Mouse (Mus musculus) stomach, embryonic 15.5 days (tissue): Measurements from ENCODE around the gene Chpf. TPM values are rescaled to one million over a fixed set of nuclear protein-coding genes. Genes with fewer than 3 reads are reported as not detected.

Experiments used
- ATAC-seq: fragments of 200-750 bp; cut with Nextera tagmentation; 2 replicates; pipeline ENCODE4 v1.8.0; 2017; ENCODE audit warnings: low read depth, moderate number of reproducible peaks, moderate TSS enrichment; ENCODE audit not compliant: insufficient read depth, low FRiP score
- H3K27ac ChIP-seq: fragments of 300-500 bp; sonication (generic); 2 replicates; pipeline ENCODE4 v1.5.1; 2015; ENCODE audit warnings: mild to moderate bottlenecking, inconsistent platforms
- H3K27me3 ChIP-seq: fragments of 300-500 bp; sonication (generic); replicated peaks from 2 replicates; pipeline ENCODE4 v1.6.1; 2015; ENCODE audit warnings: inconsistent platforms
- H3K36me3 ChIP-seq: fragments of 300-500 bp; sonication (generic); 2 replicates; pipeline ENCODE4 v1.6.1; 2015; ENCODE audit warnings: inconsistent platforms
- H3K4me1 ChIP-seq: fragments of 300-500 bp; sonication (generic); 2 replicates; pipeline ENCODE4 v1.6.1; 2015; ENCODE audit warnings: inconsistent platforms
- H3K4me2 ChIP-seq: fragments of 300-500 bp; sonication (generic); 2 replicates; pipeline ENCODE4 v1.6.1; 2015; ENCODE audit warnings: mild to moderate bottlenecking, inconsistent platforms
- H3K4me3 ChIP-seq: fragments of 300-500 bp; sonication (generic); replicated peaks from 2 replicates; pipeline ENCODE4 v1.5.1; 2015; ENCODE audit warnings: inconsistent platforms
- H3K9ac ChIP-seq: fragments of 300-500 bp; sonication (generic); 2 replicates; pipeline ENCODE4 v1.6.1; 2015; ENCODE audit warnings: inconsistent platforms
- H3K9me3 ChIP-seq: fragments of 300-500 bp; sonication (generic); 2 replicates; pipeline ENCODE4 v1.6.1; 2016; ENCODE audit warnings: inconsistent platforms
- WGBS: fragments of 180-500 bp; shearing (Covaris S2); methylation state at CpG from one replicate; pipeline ENCODE4 v1.1.7; 2015; 5-methylcytosine and 5-hydroxymethylcytosine counted together
- polyA plus RNA-seq: library from polyadenylated mRNA; unstranded; fragments of >200 nt; fragmentation: Nextera tagmentation; extraction: Ambion mirVana; gene quantifications from 2 replicates; pipeline ENCODE4 v1.2.1, GENCODE M21; 2015

Chpf gene
- polyA plus RNA-seq, 1 experiment from 2014 or later = 41.9 TPM

GRCm38 (mm10) chr1:75492579-75493170 lies 13.6 kb upstream of the Chpf start:
- H3K9ac ChIP-seq = no peak overlapping the region
- peaks cover 40% of the 10 kb centered on the region for H3K36me3 ChIP-seq
- no peaks in the 10 kb centered on the region for H3K9me3 ChIP-seq
- no peak overlapping the region for H3K4me2 ChIP-seq
- no peak for ATAC-seq
- H3K4me3 ChIP-seq = no peak overlapping the region
- WGBS = 61% methylated on average over 24 of the region's 24 CpGs
- H3K27ac ChIP-seq = no peak overlapping the region
- peaks cover 2% of the 10 kb centered on the region; the same call in 1 of the 2 replicates for H3K4me1 ChIP-seq
- H3K27me3 ChIP-seq = no peaks in the 10 kb centered on the region

GRCm38 (mm10) chr1:75490785-75491551 lies 11.9 kb upstream of the Chpf start:
- Histone ChIP-seq H3K9ac (no peak overlapping the region), H3K4me3 (no peak overlapping the region), H3K27me3 (peaks cover 13% of the 10 kb centered on the region), H3K36me3 (peaks cover 28% of the 10 kb centered on the region), H3K4me1 (peaks cover 12% of the 10 kb centered on the region), H3K4me2 (no peak overlapping the region), H3K9me3 (no peaks in the 10 kb centered on the region), H3K27ac (no peak overlapping the region)
- ATAC-seq = no peak
- WGBS = 85% methylated on average over 34 of the region's 34 CpGs

GRCm38 (mm10) chr1:75487405-75488161 lies 8.5 kb upstream of the Chpf start:
- WGBS = under 1% methylated on average over 62 of the region's 62 CpGs
- Histone ChIP-seq H3K27me3 (peaks cover 40% of the 10 kb centered on the region), H3K4me1 (peaks cover 12% of the 10 kb centered on the region), H3K27ac (no peak overlapping the region), H3K9me3 (no peaks in the 10 kb centered on the region), H3K9ac (peak overlapping the region; percentile 40; the same call in 1 of the 2 replicates), H3K36me3 (peaks cover 28% of the 10 kb centered on the region), H3K4me3 (peak overlapping the region; percentile 49), H3K4me2 (peak overlapping the region; percentile 95)
- ATAC-seq = peak; percentile 71

GRCm38 (mm10) chr1:75487040-75487404 lies 7.9 kb upstream of the Chpf start:
- Histone ChIP-seq H3K9me3 (no peaks in the 10 kb centered on the region), H3K4me3 (peak overlapping the region; percentile 49), H3K4me2 (peak overlapping the region; percentile 95), H3K27me3 (peaks cover 46% of the 10 kb centered on the region), H3K36me3 (peaks cover 24% of the 10 kb centered on the region), H3K27ac (no peak overlapping the region), H3K4me1 (peaks cover 12% of the 10 kb centered on the region), H3K9ac (no peak overlapping the region)
- ATAC-seq = no peak
- WGBS = 5% methylated on average over 13 of the region's 13 CpGs

- H3K4me2 ChIP-seq = peak overlapping the region; percentile 95; the same call in 1 of the 2 replicates
- peaks cover 49% of the 10 kb centered on the region for H3K27me3 ChIP-seq
- peaks cover 19% of the 10 kb centered on the region for H3K36me3 ChIP-seq
- H3K27ac ChIP-seq = no peak overlapping the region
- peak overlapping the region; percentile 49; the same call in 1 of the 2 replicates for H3K4me3 ChIP-seq
- WGBS = 16% methylated on average over 24 of the region's 24 CpGs
- peaks cover 12% of the 10 kb centered on the region for H3K4me1 ChIP-seq
- ATAC-seq = no peak
- H3K9me3 ChIP-seq = no peaks in the 10 kb centered on the region
- no peak overlapping the region for H3K9ac ChIP-seq
Observed at GRCm38 (mm10) chr1:75486561-75486960, 7.5 kb upstream of the Chpf start.

GRCm38 (mm10) chr1:75480735-75481134 lies 1.6 kb upstream of the Chpf start:
- Histone ChIP-seq H3K4me3 (no peak overlapping the region), H3K9ac (no peak overlapping the region), H3K4me1 (peaks cover 24% of the 10 kb centered on the region), H3K4me2 (no peak overlapping the region), H3K27ac (no peak overlapping the region), H3K36me3 (peaks cover 10% of the 10 kb centered on the region), H3K27me3 (peaks cover 46% of the 10 kb centered on the region), H3K9me3 (no peaks in the 10 kb centered on the region)
- no peak for ATAC-seq
- 81% methylated on average over 7 of the region's 7 CpGs for WGBS

- Histone ChIP-seq H3K4me1 (peaks cover 24% of the 10 kb centered on the region), H3K4me2 (peak overlapping the region; percentile 80), H3K9me3 (no peaks in the 10 kb centered on the region), H3K27ac (no peak overlapping the region), H3K27me3 (peaks cover 41% of the 10 kb centered on the region), H3K9ac (no peak overlapping the region), H3K4me3 (peak overlapping the region; percentile 80), H3K36me3 (peaks cover 16% of the 10 kb centered on the region)
- no peak for ATAC-seq
- WGBS = 25% methylated on average over 13 of the region's 13 CpGs
Observed at GRCm38 (mm10) chr1:75480036-75480435, 929 bp upstream of the Chpf start.

- Histone ChIP-seq H3K4me2 (peak overlapping the region; percentile 80), H3K36me3 (peaks cover 16% of the 10 kb centered on the region), H3K27me3 (peaks cover 37% of the 10 kb centered on the region), H3K4me3 (peak overlapping the region; percentile 80), H3K27ac (no peak overlapping the region), H3K9me3 (no peaks in the 10 kb centered on the region), H3K9ac (no peak overlapping the region), H3K4me1 (peaks cover 24% of the 10 kb centered on the region)
- ATAC-seq = no peak; the same call in 1 of the 2 replicates
- 2% methylated on average over 21 of the region's 24 CpGs for WGBS
Observed at GRCm38 (mm10) chr1:75479635-75479989, 505 bp upstream of the Chpf start.

GRCm38 (mm10) chr1:75478497-75478896 lies 610 bp downstream of the Chpf start:
- ATAC-seq = peak; percentile 0; the same call in 1 of the 2 replicates
- Histone ChIP-seq H3K4me1 (peaks cover 24% of the 10 kb centered on the region), H3K4me2 (peak overlapping the region; percentile 80), H3K9me3 (no peaks in the 10 kb centered on the region), H3K27me3 (peaks cover 30% of the 10 kb centered on the region), H3K27ac (peak overlapping the region; percentile 76), H3K9ac (peak overlapping the region; percentile 53), H3K4me3 (peak overlapping the region; percentile 80), H3K36me3 (peaks cover 16% of the 10 kb centered on the region)
- WGBS = under 1% methylated on average over 20 of the region's 25 CpGs

- WGBS = 45% methylated on average over 3 of the region's 3 CpGs
- Histone ChIP-seq H3K36me3 (peaks cover 16% of the 10 kb centered on the region), H3K4me1 (peaks cover 24% of the 10 kb centered on the region), H3K9ac (no peak overlapping the region), H3K9me3 (no peaks in the 10 kb centered on the region), H3K27me3 (peaks cover 24% of the 10 kb centered on the region), H3K4me2 (peak overlapping the region; percentile 80), H3K27ac (no peak overlapping the region), H3K4me3 (peak overlapping the region; percentile 80)
- ATAC-seq = no peak
Observed at GRCm38 (mm10) chr1:75477966-75478290, 1.2 kb downstream of the Chpf start.

GRCm38 (mm10) chr1:75477264-75477965 lies 1.7 kb downstream of the Chpf start:
- ATAC-seq = no peak
- Histone ChIP-seq H3K4me3 (peak overlapping the region; percentile 80), H3K4me1 (peaks cover 24% of the 10 kb centered on the region), H3K9ac (no peak overlapping the region), H3K36me3 (peaks cover 16% of the 10 kb centered on the region), H3K9me3 (no peaks in the 10 kb centered on the region), H3K27ac (no peak overlapping the region), H3K4me2 (peak overlapping the region; percentile 80), H3K27me3 (peaks cover 19% of the 10 kb centered on the region)
- WGBS = 14% methylated on average over 35 of the region's 35 CpGs
